In the genomic region with DNA sequence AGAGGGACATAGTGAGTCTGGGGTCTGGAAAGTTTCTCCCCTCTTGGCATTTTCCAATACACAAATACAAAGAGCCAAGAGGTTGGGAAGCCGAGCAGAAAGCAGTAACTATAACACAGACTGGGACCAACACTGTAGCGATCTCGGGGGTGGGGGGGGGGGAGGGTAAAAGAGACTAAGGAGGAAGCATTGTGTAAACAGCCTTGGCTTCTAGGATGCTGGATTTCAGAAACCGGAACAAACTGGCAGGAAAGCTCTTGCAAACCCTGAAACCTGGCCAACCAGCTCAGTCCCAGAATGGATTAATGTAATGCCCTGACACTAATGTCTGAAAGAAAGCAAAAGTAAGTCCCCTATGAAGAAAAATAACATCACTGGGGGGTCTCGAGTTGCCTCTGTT, we compare ENCODE assay signal across 19 mouse cellular contexts. TPM values are rescaled to one million over a fixed set of nuclear protein-coding genes. Genes with fewer than 3 reads are reported as not detected.
DNase-seq lines count a peak whose midpoint lies in the region; ATAC-seq and TF ChIP-seq lines count a peak whose summit lies in the region.
"Had no signal": no experiment of that assay in that cellular context is flagged by ENCODE, and none has a peak within 500 bp of the region (broad histone marks: within the 10 kb centered on the region; RNA-seq: fewer than 3 reads in every experiment).

No protein-coding gene starts in this region.

- no peak overlapping the region for H3K9ac ChIP-seq in hindbrain, postnatal 0 days (replicated peaks; ENCODE audit: low read length)
- no peak overlapping the region for H3K9ac ChIP-seq in hindbrain, embryonic 14.5 days
- H3K9ac ChIP-seq in embryonic facial prominence, embryonic 14.5 days (ENCODE audit: low read depth, low read length) = no peak overlapping the region
- H3K9ac ChIP-seq in lung, embryonic 16.5 days (ENCODE audit: low read length) = no peak overlapping the region
- H3K9ac ChIP-seq: forebrain, embryonic 13.5 days; heart, embryonic 12.5 days; midbrain, embryonic 15.5 days had no signal

- no peak overlapping the region for H3K4me3 ChIP-seq in hindbrain, postnatal 0 days (ENCODE audit: low read length)
- H3K4me3 ChIP-seq in hindbrain, embryonic 14.5 days (replicated peaks; ENCODE audit: low read length) = no peak overlapping the region
- no peak overlapping the region for H3K4me3 ChIP-seq in embryonic facial prominence, embryonic 14.5 days (ENCODE audit: low read depth, low read length)
- H3K4me3 ChIP-seq in lung, embryonic 16.5 days (ENCODE audit: low read length) = no peak overlapping the region
- H3K4me3 ChIP-seq: forebrain, embryonic 13.5 days; heart, embryonic 12.5 days; limb, embryonic 10.5 days; midbrain, embryonic 15.5 days had no signal

- no peak for DNase-seq in hindbrain, postnatal 0 days (ENCODE audit: low spot score)
- DNase-seq in hindbrain, embryonic 14.5 days (ENCODE audit: low spot score) = no peak
- DNase-seq in ZHBTc4 (ENCODE audit: low read depth, low spot score) = peak; percentile 17
- DNase-seq in embryonic facial prominence, embryonic 14.5 days (ENCODE audit: low spot score) = peak; percentile 30
- no peak for DNase-seq in gastrocnemius, postnatal 10 days
- no peak for DNase-seq in embryo, embryonic 10.5 days (ENCODE audit: low spot score)
- DNase-seq: cerebellum, postnatal 10 days; embryo, embryonic 11 days; heart, postnatal 36 days; thymus, adult 2 months had no signal

- no peaks in the 10 kb centered on the region for H3K36me3 ChIP-seq in hindbrain, postnatal 0 days (ENCODE audit: insufficient read depth, low read length)
- H3K36me3 ChIP-seq in hindbrain, embryonic 14.5 days (replicated peaks; ENCODE audit: control insufficient read depth, insufficient read depth) = no peaks in the 10 kb centered on the region
- H3K36me3 ChIP-seq in embryonic facial prominence, embryonic 14.5 days (ENCODE audit: control insufficient read depth, insufficient read depth, low read length) = no peaks in the 10 kb centered on the region
- no peaks in the 10 kb centered on the region for H3K36me3 ChIP-seq in lung, embryonic 16.5 days (ENCODE audit: control insufficient read depth, insufficient read depth, low read length)
- H3K36me3 ChIP-seq: G1E; heart, embryonic 12.5 days; limb, embryonic 10.5 days; midbrain, embryonic 15.5 days had no signal

- no peaks in the 10 kb centered on the region for H3K4me1 ChIP-seq in hindbrain, postnatal 0 days (ENCODE audit: insufficient read depth, low read length)
- no peaks in the 10 kb centered on the region for H3K4me1 ChIP-seq in hindbrain, embryonic 14.5 days (replicated peaks; ENCODE audit: control insufficient read depth, insufficient read depth, low read length)
- H3K4me1 ChIP-seq in embryonic facial prominence, embryonic 14.5 days (ENCODE audit: control insufficient read depth, insufficient read depth, low read length) = no peaks in the 10 kb centered on the region
- H3K4me1 ChIP-seq in lung, embryonic 16.5 days (replicated peaks; ENCODE audit: control insufficient read depth, insufficient read depth, low read length) = no peaks in the 10 kb centered on the region
- H3K4me1 ChIP-seq: forebrain, embryonic 13.5 days; heart, embryonic 12.5 days; limb, embryonic 10.5 days; midbrain, embryonic 15.5 days had no signal

- H3K9me3 ChIP-seq in hindbrain, postnatal 0 days (ENCODE audit: low read length) = no peaks in the 10 kb centered on the region
- no peaks in the 10 kb centered on the region for H3K9me3 ChIP-seq in hindbrain, embryonic 14.5 days (ENCODE audit: control insufficient read depth, low read length)
- no peaks in the 10 kb centered on the region for H3K9me3 ChIP-seq in embryonic facial prominence, embryonic 14.5 days (ENCODE audit: control insufficient read depth, low read length)
- H3K9me3 ChIP-seq in lung, embryonic 16.5 days (ENCODE audit: control insufficient read depth, low read length) = no peaks in the 10 kb centered on the region
- H3K9me3 ChIP-seq: forebrain, embryonic 13.5 days; G1E; heart, embryonic 12.5 days; limb, embryonic 10.5 days; midbrain, embryonic 15.5 days had no signal

- 48% methylated on average over 5 of the region's 5 CpGs for WGBS in hindbrain, postnatal 0 days
- 75% methylated on average over 5 of the region's 5 CpGs for WGBS in hindbrain, embryonic 14.5 days
- 50% methylated on average over 5 of the region's 5 CpGs for WGBS in embryonic facial prominence, embryonic 14.5 days
- WGBS in lung, embryonic 16.5 days = 46% methylated on average over 5 of the region's 5 CpGs

- no peaks in the 10 kb centered on the region for H3K27me3 ChIP-seq in hindbrain, postnatal 0 days (ENCODE audit: insufficient read depth, low read length)
- no peaks in the 10 kb centered on the region for H3K27me3 ChIP-seq in hindbrain, embryonic 14.5 days (ENCODE audit: control insufficient read depth, insufficient read depth, low read length)
- no peaks in the 10 kb centered on the region for H3K27me3 ChIP-seq in embryonic facial prominence, embryonic 14.5 days (replicated peaks; ENCODE audit: control insufficient read depth, insufficient read depth, low read length)
- no peaks in the 10 kb centered on the region for H3K27me3 ChIP-seq in lung, embryonic 16.5 days (ENCODE audit: control insufficient read depth, insufficient read depth, low read depth, low read length)
- H3K27me3 ChIP-seq: forebrain, embryonic 13.5 days; heart, embryonic 12.5 days; midbrain, embryonic 15.5 days had no signal

- no peak overlapping the region for H3K4me2 ChIP-seq in hindbrain, postnatal 0 days (ENCODE audit: low read depth, low read length)
- no peak overlapping the region for H3K4me2 ChIP-seq in hindbrain, embryonic 14.5 days (replicated peaks)
- no peak overlapping the region for H3K4me2 ChIP-seq in embryonic facial prominence, embryonic 14.5 days (ENCODE audit: low read depth, low read length)
- no peak overlapping the region for H3K4me2 ChIP-seq in lung, embryonic 16.5 days (ENCODE audit: low read depth, low read length)
- H3K4me2 ChIP-seq: forebrain, embryonic 13.5 days; heart, embryonic 12.5 days; liver, embryonic 11.5 days; midbrain, embryonic 15.5 days had no signal

- ATAC-seq in hindbrain, postnatal 0 days = peak; percentile 49; the same call in 1 of the 2 replicates
- no peak for ATAC-seq in hindbrain, embryonic 14.5 days (ENCODE audit: low FRiP score)
- ATAC-seq in embryonic facial prominence, embryonic 14.5 days (ENCODE audit: low read depth) = no peak
- ATAC-seq in lung, embryonic 16.5 days (ENCODE audit: low read depth) = peak; percentile 65
- ATAC-seq in megakaryocyte progenitor cell, adult 5-6 weeks (replicated peaks; ENCODE audit: poor library complexity) = no peak
- ATAC-seq: CD4-positive, CD25-positive, alpha-beta regulatory T cell, adult 4 months; forebrain, embryonic 13.5 days; midbrain, embryonic 15.5 days had no signal

- TF ChIP-seq CTCF in hindbrain, postnatal 0 days (IDR thresholded peaks at IDR 0.05; ENCODE audit: low read depth) = no peak

- H3K27ac ChIP-seq in hindbrain, postnatal 0 days = no peak overlapping the region
- no peak overlapping the region for H3K27ac ChIP-seq in hindbrain, embryonic 14.5 days
- no peak overlapping the region for H3K27ac ChIP-seq in embryonic facial prominence, embryonic 14.5 days (replicated peaks; ENCODE audit: low read depth, low read length)
- H3K27ac ChIP-seq in lung, embryonic 16.5 days (ENCODE audit: low read length) = no peak overlapping the region
- H3K27ac ChIP-seq: forebrain, embryonic 13.5 days; limb, embryonic 10.5 days; midbrain, embryonic 15.5 days had no signal

RNA-seq across cellular contexts. Expression of a gene that starts 11.8 kb away (rescaled TPM):
- 61.2 and 99.6 TPM in 2 replicates for total RNA-seq in hindbrain, postnatal 0 days (2014; rRNA removed)
- polyA plus RNA-seq in hindbrain, postnatal 0 days (2015; fragmentation: Nextera tagmentation; extraction: Ambion mirVana) = 11.0 and 12.9 TPM in 2 replicates
- polyA plus RNA-seq in hindbrain, embryonic 14.5 days (2014; fragmentation: Nextera tagmentation; extraction: Ambion mirVana) = 6.5 and 10.1 TPM in 2 replicates
- polyA plus RNA-seq in embryonic facial prominence, embryonic 14.5 days (2014; fragmentation: Nextera tagmentation; extraction: Ambion mirVana) = 0.14 and 0.67 TPM in 2 replicates
- 0.11 and 0.18 TPM in 2 replicates for polyA plus RNA-seq in lung, embryonic 16.5 days (2015; fragmentation: Nextera tagmentation; extraction: Ambion mirVana)
- 1 to 10 TPM; 2.0 to 2.3 TPM for total RNA-seq in gastrocnemius, postnatal 10 days (2021)
- 1.3 and 2.1 TPM in 2 replicates for total RNA-seq in megakaryocyte progenitor cell, adult 5-6 weeks (2015)
- total RNA-seq in megakaryocyte progenitor cell, adult 5-6 weeks (2017) = 0.17 and 1.2 TPM in 2 replicates
- polyA plus RNA-seq: G1E had no signal

Comparison
In these comparisons a context has a peak if more than half of its experiments do, and no peak if none do; other contexts are left out.
1. ATAC-seq: peak in hindbrain, postnatal 0 days (single experiment) and lung, embryonic 16.5 days (single experiment); none in hindbrain, embryonic 14.5 days (single experiment), embryonic facial prominence, embryonic 14.5 days (single experiment) and megakaryocyte progenitor cell, adult 5-6 weeks (single experiment).
2. DNase-seq: peak in ZHBTc4 (single experiment) and embryonic facial prominence, embryonic 14.5 days (single experiment); none in hindbrain, postnatal 0 days (single experiment), hindbrain, embryonic 14.5 days (single experiment), gastrocnemius, postnatal 10 days (single experiment) and embryo, embryonic 10.5 days (single experiment).